Mouse (Mus musculus) CH12.LX (cell line): ENCODE results near the gene Chic1.
A peak's percentile ranks its signal among the peaks of the same experiment; 100 is the strongest.

ENCODE experiments used
- CTCF ChIP-seq, 2 experiments: IDR thresholded peaks in 1 of 2; conservative IDR thresholded peaks in 1 of 2; 2 replicates each; pipeline ENCODE4 v1.5.1; 2011 to 2012; ENCODE audit warnings: low read depth in 2 of 2, low read length in 2 of 2, improper control_type of control experiment in 1 of 2, inconsistent platforms in 1 of 2, mild to moderate bottlenecking in 1 of 2, moderate library complexity in 1 of 2
- ELF1 ChIP-seq: IDR thresholded peaks from 2 replicates; pipeline ENCODE4 v1.6.1; 2014; ENCODE audit warnings: low read depth, mild to moderate bottlenecking, inconsistent platforms, low read length, improper control_type of control experiment
- EP300 ChIP-seq: IDR thresholded peaks from 2 replicates; pipeline ENCODE4 v1.6.1; 2011; ENCODE audit warnings: low read length, improper control_type of control experiment
- POLR2A ChIP-seq: IDR thresholded peaks from 2 replicates; pipeline ENCODE4 v1.6.1; 2011; ENCODE audit warnings: low read depth, mild to moderate bottlenecking, improper control_type of control experiment, low read length
- SIN3A ChIP-seq: IDR thresholded peaks from 2 replicates; pipeline ENCODE4 v1.6.1; 2012; ENCODE audit warnings: low read length, improper control_type of control experiment, inconsistent platforms
- TBP ChIP-seq: conservative IDR thresholded peaks from 2 replicates; pipeline ENCODE4 v1.6.1; 2011; ENCODE audit warnings: low read depth, low read length, improper control_type of control experiment
- ZC3H11A ChIP-seq: IDR thresholded peaks from 2 replicates; pipeline ENCODE4 v1.6.1; 2012; ENCODE audit warnings: low read depth, mild to moderate bottlenecking, inconsistent platforms, low read length, improper control_type of control experiment
- ZKSCAN1 ChIP-seq: IDR thresholded peaks from 2 replicates; pipeline ENCODE4 v1.6.1; 2012; ENCODE audit warnings: low read depth, inconsistent platforms, low read length, improper control_type of control experiment, borderline replicate concordance
- ZMIZ1 ChIP-seq: IDR thresholded peaks from 2 replicates; pipeline ENCODE4 v1.6.1; 2012; ENCODE audit warnings: low read depth, mild to moderate bottlenecking, inconsistent platforms, low read length, improper control_type of control experiment

DNA sequence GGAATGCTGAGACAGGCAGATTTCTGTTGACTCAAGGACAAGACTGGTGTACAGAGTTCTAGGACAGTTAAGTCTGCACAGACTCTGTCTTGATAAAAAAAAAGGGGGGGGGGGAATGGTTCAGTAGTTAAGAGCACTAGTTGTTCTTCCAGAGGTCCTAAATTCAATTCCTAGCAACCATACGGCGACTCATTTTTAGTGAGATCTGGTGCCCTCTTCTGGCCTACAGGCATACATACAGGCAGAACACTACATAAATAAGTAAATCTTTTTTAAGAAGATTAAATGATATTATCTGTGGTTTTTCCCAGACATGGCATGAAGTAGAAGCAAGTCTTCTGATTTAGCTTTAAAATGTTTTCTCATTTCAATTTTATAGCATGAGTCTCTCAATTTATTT lies 15.4 kb downstream of the Chic1 start:
- no peak for TF ChIP-seq ZC3H11A
- peak in 1 of 2 experiments; percentile 48; a peak in 2 of 4 replicates for TF ChIP-seq CTCF (conservative IDR thresholded peaks at IDR 0.05 in 1 of 2, IDR thresholded peaks at IDR 0.05 in 1 of 2; ENCODE audit: low read depth in 2 of 2, low read length in 2 of 2)
- no peak for TF ChIP-seq TBP
- no peak for TF ChIP-seq ELF1
- no peak for TF ChIP-seq POLR2A
- TF ChIP-seq SIN3A: no peak
- no peak for TF ChIP-seq ZKSCAN1
- no peak for TF ChIP-seq ZMIZ1
- no peak for TF ChIP-seq EP300
